8 mouse cellular contexts compared by ENCODE assay signal in the genomic region with DNA sequence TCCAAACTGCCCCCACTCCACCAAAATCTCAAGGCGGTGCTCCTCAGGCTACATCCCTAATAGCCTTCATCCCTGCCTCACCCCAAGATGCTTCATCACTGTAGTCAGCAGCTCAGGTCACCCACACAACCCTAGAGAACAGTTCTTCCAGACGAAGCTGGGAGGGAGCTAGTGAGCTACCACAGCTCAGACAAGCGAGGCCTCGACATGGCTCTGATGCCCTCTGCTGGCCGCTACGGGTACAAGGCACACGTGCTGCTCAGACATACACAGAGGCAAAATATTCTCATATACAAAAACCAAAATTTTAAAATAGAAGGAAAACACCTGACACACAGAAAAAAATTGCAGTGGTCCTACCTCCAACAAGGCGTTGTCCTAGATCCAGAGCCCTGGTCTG. TPM values are rescaled to one million over a fixed set of nuclear protein-coding genes. Genes with fewer than 3 reads are reported as not detected.
A peak's percentile ranks its signal among the peaks of the same experiment; 100 is the strongest.
DNase-seq lines count a peak whose midpoint lies in the region; ATAC-seq and TF ChIP-seq lines count a peak whose summit lies in the region.

No protein-coding gene starts in this region.

- H3K27ac ChIP-seq in gastrocnemius, adult 2 months, result peak overlapping the region; percentile 64; the same call in 1 of the 2 replicates
- H3K27ac ChIP-seq in liver, embryonic 11.5 days (ENCODE audit: low read depth, low read length), result no peak overlapping the region
- no peak overlapping the region for H3K27ac ChIP-seq in neural tube, embryonic 11.5 days (ENCODE audit: low read depth, low read length)
- no peak overlapping the region for H3K27ac ChIP-seq in thymus, adult 2 months (ENCODE audit: control insufficient read depth, insufficient read depth, low read length)

- H3K36me3 ChIP-seq in liver, embryonic 11.5 days (ENCODE audit: control insufficient read depth, insufficient read depth, low read length), result peaks cover 46% of the 10 kb centered on the region
- H3K36me3 ChIP-seq in neural tube, embryonic 11.5 days (ENCODE audit: control insufficient read depth, insufficient read depth, low read length), result peaks cover 24% of the 10 kb centered on the region
- peaks cover 35% of the 10 kb centered on the region for H3K36me3 ChIP-seq in thymus, adult 2 months (ENCODE audit: control insufficient read depth, insufficient read depth, low read length)

- H3K9me3 ChIP-seq in liver, embryonic 11.5 days (ENCODE audit: control insufficient read depth, low read length), result no peaks in the 10 kb centered on the region
- no peaks in the 10 kb centered on the region for H3K9me3 ChIP-seq in neural tube, embryonic 11.5 days (ENCODE audit: control insufficient read depth, low read length)

- no peak for TF ChIP-seq POLR2A in thymus, adult 2 months (IDR thresholded peaks at IDR 0.05; ENCODE audit: control insufficient read depth, extremely low read depth, insufficient read depth, low read length, poor library complexity)

- 7% methylated on average over 8 of the region's 8 CpGs for WGBS in liver, embryonic 11.5 days
- 3% methylated on average over 8 of the region's 8 CpGs for WGBS in neural tube, embryonic 11.5 days
- 11% methylated on average over 8 of the region's 8 CpGs for WGBS in thymus, adult 2 months

- ATAC-seq in activated CD4-positive, CD25-positive, alpha-beta regulatory T cell, adult 4 months, result peak; percentile 47
- ATAC-seq in liver, embryonic 11.5 days (replicated peaks; ENCODE audit: low FRiP score), result peak; percentile 35; the same call in 1 of the 2 replicates
- ATAC-seq in neural tube, embryonic 11.5 days (ENCODE audit: insufficient read depth, low FRiP score, low TSS enrichment), result 0 out of 2 replicates have a peak, but pooled peaks have one; percentile 8

- H3K4me2 ChIP-seq in liver, embryonic 11.5 days, result no peak overlapping the region
- H3K4me2 ChIP-seq in neural tube, embryonic 11.5 days (ENCODE audit: low read depth), result no peak overlapping the region

- H3K9ac ChIP-seq in liver, embryonic 11.5 days (ENCODE audit: low read depth, low read length), result no peak overlapping the region
- H3K9ac ChIP-seq in neural tube, embryonic 11.5 days (ENCODE audit: low read length), result no peak overlapping the region

- H3K27me3 ChIP-seq in liver, embryonic 11.5 days (replicated peaks; ENCODE audit: control insufficient read depth, insufficient read depth, low read length), result no peaks in the 10 kb centered on the region
- no peaks in the 10 kb centered on the region for H3K27me3 ChIP-seq in neural tube, embryonic 11.5 days (ENCODE audit: control insufficient read depth, insufficient read depth, low read length)
- no peaks in the 10 kb centered on the region for H3K27me3 ChIP-seq in thymus, adult 2 months (ENCODE audit: control insufficient read depth, insufficient read depth, low read length)

- H3K4me3 ChIP-seq in gastrocnemius, adult 2 months, result no peak overlapping the region
- H3K4me3 ChIP-seq in liver, embryonic 11.5 days (ENCODE audit: low read depth, low read length), result no peak overlapping the region
- no peak overlapping the region for H3K4me3 ChIP-seq in neural tube, embryonic 11.5 days (ENCODE audit: low read depth, low read length)
- no peak overlapping the region for H3K4me3 ChIP-seq in thymus, adult 2 months (ENCODE audit: control insufficient read depth, insufficient read depth, low read length)

- peak; percentile 95 for TF ChIP-seq CTCF in gastrocnemius, adult 2 months (IDR thresholded peaks at IDR 0.05)
- peak; percentile 92 for TF ChIP-seq CTCF in thymus, adult 2 months (IDR thresholded peaks at IDR 0.05; ENCODE audit: borderline replicate concordance, control insufficient read depth, extremely low read depth, insufficient read depth, low read length, poor library complexity)

- peaks cover 23% of the 10 kb centered on the region for H3K4me1 ChIP-seq in liver, embryonic 11.5 days (replicated peaks; ENCODE audit: control insufficient read depth, insufficient read depth, low read length)
- no peaks in the 10 kb centered on the region for H3K4me1 ChIP-seq in neural tube, embryonic 11.5 days (ENCODE audit: control insufficient read depth, insufficient read depth, low read length)
- peaks cover 2% of the 10 kb centered on the region; the same call in 1 of the 2 replicates for H3K4me1 ChIP-seq in thymus, adult 2 months (replicated peaks; ENCODE audit: control insufficient read depth, insufficient read depth, low read length)

- intact Hi-C loops in gastrocnemius, adult 2 months (cut with DNase I), result loop anchor here (2.0 kb wide), 1 partner anchor 20 kb away; no protein-coding TSS in a partner anchor

- peak; percentile 87 to 88 for DNase-seq in B cell, adult 2 months
- peak; percentile 80 to 83 for DNase-seq in cerebellum, postnatal 36 days
- DNase-seq in gastrocnemius, adult 2 months, result peak; percentile 85
- peak; percentile 82 to 87 for DNase-seq in kidney, adult 8-10 months
- DNase-seq in liver, embryonic 11.5 days (ENCODE audit: low spot score), result peak; percentile 74
- DNase-seq in neural tube, embryonic 11.5 days (ENCODE audit: low spot score), result peak; percentile 87
- DNase-seq in thymus, adult 2 months, result peak; percentile 86

RNA-seq across cellular contexts. Expression of gene Crocc, which starts 4.8 kb away (rescaled TPM):
- polyA plus RNA-seq in activated CD4-positive, CD25-positive, alpha-beta regulatory T cell, adult 4 months (2017; shearing (Covaris generic)), result 1 to 10 TPM in 1 of 2 experiments, under 1 TPM in 1; 0.98 to 1.4 TPM
- 1 to 10 TPM; 1.7 to 2.0 TPM for total RNA-seq in gastrocnemius, adult 2 months (2021)
- polyA plus RNA-seq in liver, embryonic 11.5 days (2014; fragmentation: Nextera tagmentation; extraction: Ambion mirVana), result 5.0 and 6.0 TPM in 2 replicates
- 7.9 and 10.3 TPM in 2 replicates for polyA plus RNA-seq in neural tube, embryonic 11.5 days (2014; fragmentation: Nextera tagmentation; extraction: Ambion mirVana)
- 12.9 and 17.6 TPM in 2 replicates for polyA plus RNA-seq in thymus, adult 2 months (2012; rRNA removed)

RNA-seq across cellular contexts. Expression of gene Necap2, which starts 13.0 kb away (rescaled TPM):
- polyA plus RNA-seq in activated CD4-positive, CD25-positive, alpha-beta regulatory T cell, adult 4 months (2017; shearing (Covaris generic)), result 100 to 1,000 TPM in 1 of 2 experiments, 10 to 100 TPM in 1; 85.5 to 101 TPM
- total RNA-seq in gastrocnemius, adult 2 months (2021), result 10 to 100 TPM; 13.1 to 16.5 TPM
- polyA plus RNA-seq in liver, embryonic 11.5 days (2014; fragmentation: Nextera tagmentation; extraction: Ambion mirVana), result 178 and 180 TPM in 2 replicates
- polyA plus RNA-seq in neural tube, embryonic 11.5 days (2014; fragmentation: Nextera tagmentation; extraction: Ambion mirVana), result 47.7 and 53.0 TPM in 2 replicates
- 105 and 111 TPM in 2 replicates for polyA plus RNA-seq in thymus, adult 2 months (2012; rRNA removed)

RNA-seq across cellular contexts. Expression of gene Spata21, which starts 23.0 kb away (rescaled TPM):
- under 1 TPM; 0.29 to 0.88 TPM for polyA plus RNA-seq in activated CD4-positive, CD25-positive, alpha-beta regulatory T cell, adult 4 months (2017; shearing (Covaris generic))
- total RNA-seq in gastrocnemius, adult 2 months (2021), result not detected
- 0.19 TPM in 1 of 2 replicates, not detected in the other for polyA plus RNA-seq in liver, embryonic 11.5 days (2014; fragmentation: Nextera tagmentation; extraction: Ambion mirVana)
- not detected in 2 replicates for polyA plus RNA-seq in neural tube, embryonic 11.5 days (2014; fragmentation: Nextera tagmentation; extraction: Ambion mirVana)
- polyA plus RNA-seq in thymus, adult 2 months (2012; rRNA removed), result 0.08 and 0.23 TPM in 2 replicates

RNA-seq across cellular contexts. Expression of gene Mfap2, which starts 54.9 kb away (rescaled TPM):
- not detected for polyA plus RNA-seq in activated CD4-positive, CD25-positive, alpha-beta regulatory T cell, adult 4 months (2017; shearing (Covaris generic))
- total RNA-seq in gastrocnemius, adult 2 months (2021), result 1 to 10 TPM; 1.5 to 4.7 TPM
- polyA plus RNA-seq in liver, embryonic 11.5 days (2014; fragmentation: Nextera tagmentation; extraction: Ambion mirVana), result 107 and 128 TPM in 2 replicates
- 279 and 295 TPM in 2 replicates for polyA plus RNA-seq in neural tube, embryonic 11.5 days (2014; fragmentation: Nextera tagmentation; extraction: Ambion mirVana)
- polyA plus RNA-seq in thymus, adult 2 months (2012; rRNA removed), result 6.1 and 7.0 TPM in 2 replicates
